Mouse (Mus musculus) bone marrow, adult 2 months (tissue): ENCODE measurements around the gene Eva1b.

Experiments used
- CTCF ChIP-seq: fragments of 200-500 bp; IDR thresholded peaks from 2 replicates; pipeline ENCODE4 v1.5.1; 2011; ENCODE audit warnings: low read length, control low read depth; ENCODE audit not compliant: control insufficient read depth, insufficient read depth
- POLR2A ChIP-seq: fragments of 200-500 bp; IDR thresholded peaks from 2 replicates; pipeline ENCODE4 v1.6.1; 2011; ENCODE audit warnings: low read depth, mild to moderate bottlenecking, control low read depth, low read length, borderline replicate concordance; ENCODE audit not compliant: control insufficient read depth

GRCm38 (mm10) chr4:126168851-126169250 is 21.3 kb downstream of the Eva1b start:
- no peak for TF ChIP-seq POLR2A
- no peak for TF ChIP-seq CTCF
